Mouse (Mus musculus): ENCODE measurements around the gene Cnnm2.

DNA sequence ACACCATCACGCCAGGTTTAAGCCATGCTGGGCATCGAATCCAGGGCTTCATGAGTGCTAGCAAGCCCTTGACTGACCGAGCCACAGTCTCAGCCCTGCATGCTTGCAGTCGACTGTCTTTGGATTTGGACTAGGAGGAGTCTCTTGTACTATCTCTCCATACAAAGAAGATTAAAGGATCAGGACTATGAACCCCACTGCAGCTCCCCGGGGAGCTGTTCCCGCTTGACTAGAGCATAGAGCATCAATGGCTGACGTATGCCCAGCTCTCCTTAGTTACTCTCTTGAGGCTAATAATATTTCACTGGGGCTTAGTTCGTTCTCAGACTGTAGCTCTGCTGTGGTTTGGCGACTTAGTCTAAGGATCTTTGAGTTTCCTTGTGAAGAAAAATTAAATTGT is 40.9 kb downstream of the Cnnm2 start:
- TF ChIP-seq CTCF (IDR thresholded peaks at IDR 0.05; ENCODE audit: low read depth, low read length) = no peak
- TF ChIP-seq POLR2A (IDR thresholded peaks at IDR 0.05; ENCODE audit: extremely low read depth, insufficient read depth, low read length) = no peak
